Mouse (Mus musculus) hindbrain, embryonic 11.5 days (tissue): ENCODE measurements at regions not wholly inside any gene's neighbourhood (a gene's known extent, or its start where the extent isn't known, plus 50 kb on each side); places are given as distances from the start of the nearest gene placed in this dataset.

ENCODE experiments used
- ATAC-seq: fragments of 200-750 bp; cut with Nextera tagmentation; 2 replicates; pipeline ENCODE4 v1.8.0; 2017; ENCODE audit warnings: mild to moderate bottlenecking, moderate TSS enrichment, moderate library complexity; ENCODE audit not compliant: low FRiP score
- DNase-seq: peaks from one replicate; pipeline ENCODE4 v3.0.0-alpha.2; 2015; ENCODE audit warnings: low spot score
- H3K27ac ChIP-seq: fragments of 300-500 bp; sonication (generic); 2 replicates; pipeline ENCODE4 v1.5.1; 2014; ENCODE audit warnings: mild to moderate bottlenecking, low read depth, low read length
- H3K27me3 ChIP-seq: fragments of 300-500 bp; sonication (generic); 2 replicates; pipeline ENCODE4 v1.6.1; 2014; ENCODE audit warnings: mild to moderate bottlenecking, low read length, moderate library complexity, mixed read lengths; ENCODE audit not compliant: control insufficient read depth, insufficient read depth
- H3K36me3 ChIP-seq: fragments of 300-500 bp; sonication (generic); 2 replicates; pipeline ENCODE4 v1.6.1; 2014; ENCODE audit warnings: mild to moderate bottlenecking, low read length, moderate library complexity, mixed read lengths; ENCODE audit not compliant: control insufficient read depth, insufficient read depth
- H3K4me1 ChIP-seq: fragments of 300-500 bp; sonication (generic); replicated peaks from 2 replicates; pipeline ENCODE4 v1.6.1; 2014; ENCODE audit warnings: low read length, mixed read lengths; ENCODE audit not compliant: control insufficient read depth, insufficient read depth
- H3K4me2 ChIP-seq: fragments of 300-500 bp; sonication (generic); replicated peaks from 2 replicates; pipeline ENCODE4 v1.6.1; 2014; ENCODE audit warnings: mild to moderate bottlenecking, low read depth, low read length
- H3K4me3 ChIP-seq: fragments of 300-500 bp; sonication (generic); 2 replicates; pipeline ENCODE4 v1.5.1; 2014; ENCODE audit warnings: low read depth, low read length
- H3K9ac ChIP-seq: fragments of 300-500 bp; sonication (generic); 2 replicates; pipeline ENCODE4 v1.6.1; 2014; ENCODE audit warnings: low read depth, low read length
- H3K9me3 ChIP-seq: fragments of 300-500 bp; sonication (generic); 2 replicates; pipeline ENCODE4 v1.6.1; 2016; ENCODE audit warnings: low read length; ENCODE audit not compliant: control insufficient read depth
- whole genome bisulfite sequencing: fragments of 180-500 bp; shearing (Covaris S2); extraction: QIAGEN DNeasy Blood & Tissue Kit; methylation state at CpG from one replicate; pipeline ENCODE4 v1.1.7; 2014; 5-methylcytosine and 5-hydroxymethylcytosine counted together

DNA sequence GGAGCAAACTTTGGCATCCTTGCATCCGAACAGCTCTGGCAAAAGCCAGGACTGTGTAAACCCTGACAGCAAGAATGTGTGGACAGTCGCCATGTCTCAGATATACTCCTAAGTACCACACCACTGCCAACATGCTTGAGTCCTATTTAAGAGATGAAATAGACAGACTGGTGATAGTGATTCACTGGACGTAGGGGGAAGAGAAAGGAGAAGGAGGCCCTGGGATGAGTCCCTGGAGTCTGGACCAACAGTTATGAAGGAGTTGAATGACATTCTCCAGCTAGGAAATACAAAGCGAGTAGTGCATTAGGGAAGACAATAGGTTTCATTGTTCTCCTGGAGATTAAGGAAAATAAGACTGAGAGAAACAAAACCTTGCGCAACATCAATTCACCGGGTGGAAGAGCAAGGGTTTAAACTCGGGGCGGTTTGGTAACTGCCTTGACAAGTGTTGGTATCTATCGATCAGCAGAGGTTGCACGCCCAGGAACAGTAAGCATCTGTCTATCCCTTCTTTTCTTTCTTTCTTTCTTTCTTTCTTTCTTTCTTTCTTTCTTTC is 54.3 kb upstream of the Nrbf2 start:
- no peaks in the 10 kb centered on the region for H3K9me3 ChIP-seq
- ATAC-seq (no peak), DNase-seq (no peak)
- H3K9ac ChIP-seq = no peak overlapping the region
- WGBS = 73% methylated on average over 10 of the region's 10 CpGs
- no peak overlapping the region for H3K4me3 ChIP-seq
- no peak overlapping the region for H3K27ac ChIP-seq
- H3K36me3 ChIP-seq = no peaks in the 10 kb centered on the region
- no peaks in the 10 kb centered on the region for H3K4me1 ChIP-seq
- H3K4me2 ChIP-seq = no peak overlapping the region
- no peaks in the 10 kb centered on the region for H3K27me3 ChIP-seq

DNA sequence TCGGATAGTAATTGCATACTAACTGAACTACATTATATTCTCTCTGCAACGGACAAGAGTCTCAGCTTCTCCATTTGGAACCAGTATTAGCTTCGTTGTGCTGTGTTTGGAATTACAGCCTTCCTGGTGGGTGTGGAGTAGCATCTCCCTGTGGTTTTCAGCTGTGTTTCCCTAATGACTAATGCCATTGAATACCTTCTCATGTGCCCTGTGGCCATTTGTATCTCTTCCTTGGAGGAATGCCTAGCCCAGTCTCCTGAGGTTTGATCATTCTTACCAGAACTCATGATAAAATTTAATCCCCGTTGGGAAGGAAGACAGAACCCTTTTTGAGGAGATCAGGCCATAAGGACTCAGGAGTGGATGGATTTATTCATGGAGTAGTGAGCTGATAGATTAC is 59.6 kb upstream of the Nrbf2 start:
- Histone ChIP-seq H3K27ac (no peak overlapping the region), H3K4me1 (no peaks in the 10 kb centered on the region), H3K4me2 (no peak overlapping the region), H3K36me3 (no peaks in the 10 kb centered on the region), H3K4me3 (no peak overlapping the region), H3K9me3 (no peaks in the 10 kb centered on the region), H3K27me3 (no peaks in the 10 kb centered on the region), H3K9ac (no peak overlapping the region)
- ATAC-seq (no peak), DNase-seq (no peak)
- 86% methylated on average over 4 of the region's 4 CpGs for WGBS

DNA sequence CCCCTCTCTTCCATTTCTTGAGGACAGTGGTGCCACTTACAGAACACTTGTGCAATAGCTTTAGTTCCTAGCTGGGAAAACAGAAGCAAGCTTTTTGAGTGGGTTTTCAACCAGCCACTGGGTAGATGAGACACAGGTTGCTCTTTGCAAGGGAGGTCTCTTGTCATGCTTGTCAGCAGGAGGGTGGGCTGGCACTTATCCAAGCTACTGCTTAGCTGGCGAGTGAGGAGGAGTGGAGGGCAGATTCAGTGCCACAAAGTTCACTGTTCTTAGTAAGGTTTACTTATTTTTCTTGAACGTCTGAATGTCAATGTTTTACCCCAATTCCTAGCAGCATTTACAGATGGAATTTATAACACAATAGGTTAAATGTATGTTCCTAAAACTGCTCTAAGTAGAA is 65.9 kb upstream of the Nrbf2 start:
- H3K4me2 ChIP-seq = no peak overlapping the region
- no peaks in the 10 kb centered on the region for H3K4me1 ChIP-seq
- H3K36me3 ChIP-seq = no peaks in the 10 kb centered on the region
- 54% methylated on average over 2 of the region's 2 CpGs for WGBS
- ATAC-seq (no peak), DNase-seq (no peak)
- H3K4me3 ChIP-seq = no peak overlapping the region
- H3K27me3 ChIP-seq = no peaks in the 10 kb centered on the region
- no peaks in the 10 kb centered on the region for H3K9me3 ChIP-seq
- no peak overlapping the region for H3K9ac ChIP-seq
- no peak overlapping the region for H3K27ac ChIP-seq

DNA sequence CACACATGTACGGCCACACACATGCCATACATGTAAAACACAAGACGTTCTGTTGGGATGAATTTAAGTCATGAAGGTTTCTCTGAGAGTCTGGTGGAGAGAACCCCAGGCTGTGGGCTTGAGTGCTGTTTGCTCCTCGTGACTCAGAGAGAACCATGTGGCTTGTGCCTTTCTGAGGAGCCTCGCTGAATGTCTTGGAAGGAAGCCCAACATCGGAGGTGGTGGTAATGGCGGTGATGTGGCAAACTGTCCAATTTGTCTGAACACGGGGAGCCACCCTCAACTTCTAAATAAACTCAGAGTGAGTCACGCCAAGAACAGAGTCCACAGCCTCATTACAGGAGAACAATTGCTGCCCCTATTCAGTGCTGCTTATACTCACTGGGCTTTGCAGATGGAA is 75.7 kb upstream of the Nrbf2 start:
- H3K27me3 ChIP-seq = no peaks in the 10 kb centered on the region
- no peaks in the 10 kb centered on the region for H3K36me3 ChIP-seq
- no peak overlapping the region for H3K4me3 ChIP-seq
- DNase-seq (no peak), ATAC-seq (no peak)
- no peak overlapping the region for H3K27ac ChIP-seq
- H3K4me1 ChIP-seq = no peaks in the 10 kb centered on the region
- 88% methylated on average over 8 of the region's 8 CpGs for WGBS
- no peaks in the 10 kb centered on the region for H3K9me3 ChIP-seq
- H3K9ac ChIP-seq = no peak overlapping the region
- H3K4me2 ChIP-seq = no peak overlapping the region

DNA sequence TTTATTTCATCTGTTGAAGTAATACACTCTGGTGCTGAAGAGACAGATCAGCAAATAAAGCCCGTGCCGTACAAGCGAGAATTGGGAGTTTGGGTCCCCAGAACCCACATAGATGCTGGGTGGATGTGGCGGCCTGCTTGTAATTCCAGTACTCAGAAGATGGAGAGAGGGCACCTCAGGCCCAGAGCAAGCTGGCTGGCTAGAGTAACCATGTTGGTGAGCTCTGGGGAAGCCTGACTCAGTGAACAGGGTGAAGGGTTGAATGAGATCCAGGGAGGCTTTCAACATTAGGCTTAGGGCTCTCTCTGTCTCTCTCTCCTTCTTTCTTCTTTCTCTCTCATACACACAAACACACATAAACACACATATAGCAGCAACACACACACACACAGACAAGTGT is 76.2 kb upstream of the Nrbf2 start:
- ATAC-seq (no peak), DNase-seq (no peak)
- Histone ChIP-seq H3K9ac (no peak overlapping the region), H3K4me2 (no peak overlapping the region), H3K27me3 (no peaks in the 10 kb centered on the region), H3K36me3 (no peaks in the 10 kb centered on the region), H3K9me3 (no peaks in the 10 kb centered on the region), H3K4me3 (no peak overlapping the region), H3K4me1 (no peaks in the 10 kb centered on the region), H3K27ac (no peak overlapping the region)
- WGBS = 88% methylated on average over 4 of the region's 4 CpGs

DNA sequence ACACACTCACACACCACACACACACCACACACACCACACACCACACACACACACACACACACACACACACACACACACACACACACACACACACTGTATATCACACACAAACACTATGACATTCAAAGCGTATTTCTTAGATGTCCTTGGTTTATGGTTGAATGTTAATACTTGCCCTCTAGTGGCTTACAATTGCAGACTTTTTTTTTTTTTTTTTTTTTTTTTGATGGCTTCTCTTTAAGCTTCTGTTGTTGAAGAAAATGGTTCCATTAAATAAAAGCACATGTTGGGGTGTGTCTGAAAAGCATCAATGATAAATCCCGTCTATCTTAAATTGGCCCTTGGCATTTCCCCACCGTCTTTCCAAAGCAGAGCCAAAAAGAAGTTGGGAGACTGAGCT is 79.5 kb upstream of the Nrbf2 start:
- Histone ChIP-seq H3K27me3 (no peaks in the 10 kb centered on the region), H3K4me2 (no peak overlapping the region), H3K9me3 (no peaks in the 10 kb centered on the region), H3K9ac (no peak overlapping the region), H3K27ac (no peak overlapping the region), H3K36me3 (no peaks in the 10 kb centered on the region), H3K4me3 (no peak overlapping the region), H3K4me1 (no peaks in the 10 kb centered on the region)
- DNase-seq (no peak), ATAC-seq (no peak)
- WGBS = 89% methylated on average over 3 of the region's 3 CpGs

DNA sequence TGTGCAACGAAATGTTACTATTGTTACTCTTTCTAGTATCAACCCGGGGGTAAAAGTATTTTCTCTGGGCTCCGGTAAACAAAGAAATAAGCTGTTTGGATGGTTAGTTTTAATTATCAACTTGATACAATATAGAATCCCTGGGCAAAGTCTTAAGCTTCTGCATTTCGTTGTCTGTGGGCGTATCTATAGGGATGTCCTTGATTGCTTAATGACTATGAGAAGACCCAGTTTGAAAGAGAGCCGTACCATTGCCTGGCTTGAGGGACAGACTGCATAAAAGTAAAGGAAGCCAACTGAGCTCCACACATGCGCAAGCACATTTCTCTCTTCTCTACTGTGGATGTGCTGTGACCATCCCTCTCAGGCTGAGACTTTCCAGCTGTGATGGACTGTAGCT is 80.1 kb upstream of the Nrbf2 start:
- ATAC-seq (no peak), DNase-seq (no peak)
- H3K9ac ChIP-seq = no peak overlapping the region

DNA sequence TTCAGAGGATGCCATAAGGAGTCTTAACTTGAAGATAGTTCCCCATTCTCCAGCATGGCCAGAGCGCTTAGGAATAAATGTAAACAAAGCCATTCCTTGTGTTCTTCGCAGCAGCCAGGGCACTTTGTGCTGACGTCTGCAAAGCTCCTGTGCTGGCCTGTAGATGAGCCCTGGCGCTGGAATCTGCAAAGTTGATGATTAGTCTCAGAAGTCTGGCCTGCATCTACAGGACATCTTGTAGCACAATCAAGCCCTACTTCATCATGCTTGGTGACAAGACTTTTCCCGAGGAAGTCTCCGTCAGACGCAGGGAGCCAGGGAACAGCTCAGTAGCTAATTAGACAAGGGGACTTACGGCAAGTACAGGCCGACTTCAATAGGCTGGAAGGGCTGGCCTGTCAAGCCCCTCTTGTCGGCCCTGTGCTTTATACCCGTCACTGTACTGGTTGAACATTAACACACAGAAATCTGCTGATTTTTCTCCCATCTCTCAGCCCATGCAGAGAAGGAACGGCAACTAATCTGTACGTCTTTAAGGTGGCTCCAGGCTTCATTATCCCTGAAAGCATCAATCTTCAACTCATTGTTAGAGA is 87.6 kb upstream of the Nrbf2 start:
- H3K27ac ChIP-seq = no peak overlapping the region
- DNase-seq = no peak
- no peaks in the 10 kb centered on the region for H3K27me3 ChIP-seq
- WGBS = 40% methylated on average over 13 of the region's 13 CpGs
- H3K9ac ChIP-seq = no peak overlapping the region
- H3K36me3 ChIP-seq = no peaks in the 10 kb centered on the region
- no peak for ATAC-seq
- no peaks in the 10 kb centered on the region for H3K4me1 ChIP-seq
- no peaks in the 10 kb centered on the region for H3K9me3 ChIP-seq
- no peak overlapping the region for H3K4me3 ChIP-seq
- H3K4me2 ChIP-seq = no peak overlapping the region

More for the DNA sequence above, 80.1 kb upstream of the Nrbf2 start:
- Histone ChIP-seq H3K4me3 (no peak overlapping the region), H3K27me3 (no peaks in the 10 kb centered on the region), H3K27ac (no peak overlapping the region), H3K9me3 (no peaks in the 10 kb centered on the region), H3K4me2 (no peak overlapping the region), H3K4me1 (no peaks in the 10 kb centered on the region), H3K36me3 (no peaks in the 10 kb centered on the region)
- WGBS = 90% methylated on average over 7 of the region's 7 CpGs

DNA sequence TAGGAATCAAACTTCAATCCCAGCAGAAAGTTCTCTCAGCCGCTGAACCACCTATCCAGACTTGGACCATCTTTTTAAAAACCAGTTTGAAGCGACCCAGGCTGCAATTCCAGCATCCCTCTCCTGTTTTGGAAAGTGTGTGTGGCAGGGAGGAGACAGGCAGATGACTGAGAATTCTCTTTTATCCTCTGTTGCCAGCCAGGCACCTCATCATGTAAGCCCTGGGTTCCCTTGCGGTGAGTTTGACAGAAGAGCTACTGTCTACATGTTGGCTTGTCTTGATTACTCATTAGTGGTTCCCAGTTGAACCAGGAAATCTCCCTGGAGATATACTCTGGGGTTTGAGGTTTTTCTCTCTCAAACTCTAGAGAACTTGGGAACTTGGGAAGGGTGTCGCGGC is 91.5 kb upstream of the Nrbf2 start:
- Histone ChIP-seq H3K4me3 (no peak overlapping the region), H3K36me3 (no peaks in the 10 kb centered on the region), H3K27me3 (no peaks in the 10 kb centered on the region), H3K27ac (no peak overlapping the region), H3K9ac (no peak overlapping the region), H3K9me3 (no peaks in the 10 kb centered on the region), H3K4me2 (no peak overlapping the region), H3K4me1 (no peaks in the 10 kb centered on the region)
- DNase-seq = no peak
- no peak for ATAC-seq
- 93% methylated on average over 5 of the region's 5 CpGs for WGBS
